Mouse (Mus musculus) hindbrain, embryonic 13.5 days (tissue): ENCODE measurements at regions not wholly inside any gene's neighbourhood (a gene's known extent, or its start where the extent isn't known, plus 50 kb on each side); places are given as distances from the start of the nearest gene placed in this dataset.

Experiments used
- ATAC-seq: fragments of 200-750 bp; cut with Nextera tagmentation; 2 replicates; pipeline ENCODE4 v1.8.0; 2017; ENCODE audit warnings: moderate TSS enrichment; ENCODE audit not compliant: low FRiP score
- H3K27ac ChIP-seq: fragments of 300-500 bp; sonication (generic); 2 replicates; pipeline ENCODE4 v1.5.1; 2015; ENCODE audit warnings: inconsistent platforms, mild to moderate bottlenecking, moderate library complexity
- H3K27me3 ChIP-seq: fragments of 300-500 bp; sonication (generic); 2 replicates; pipeline ENCODE4 v1.6.1; 2015; ENCODE audit warnings: mild to moderate bottlenecking, inconsistent platforms
- H3K36me3 ChIP-seq: fragments of 300-500 bp; sonication (generic); 2 replicates; pipeline ENCODE4 v1.6.1; 2015; ENCODE audit warnings: mild to moderate bottlenecking, inconsistent platforms
- H3K4me1 ChIP-seq: fragments of 300-500 bp; sonication (generic); replicated peaks from 2 replicates; pipeline ENCODE4 v1.6.1; 2015; ENCODE audit warnings: inconsistent platforms
- H3K4me2 ChIP-seq: fragments of 300-500 bp; sonication (generic); 2 replicates; pipeline ENCODE4 v1.6.1; 2015; ENCODE audit warnings: inconsistent platforms, mild to moderate bottlenecking, moderate library complexity
- H3K4me3 ChIP-seq: fragments of 300-500 bp; sonication (generic); 2 replicates; pipeline ENCODE4 v1.5.1; 2015; ENCODE audit warnings: mild to moderate bottlenecking, inconsistent platforms
- H3K9ac ChIP-seq: fragments of 300-500 bp; sonication (generic); 2 replicates; pipeline ENCODE4 v1.6.1; 2015; ENCODE audit warnings: mild to moderate bottlenecking, inconsistent platforms
- H3K9me3 ChIP-seq: fragments of 300-500 bp; sonication (generic); 2 replicates; pipeline ENCODE4 v1.6.1; 2016; ENCODE audit warnings: inconsistent platforms

DNA sequence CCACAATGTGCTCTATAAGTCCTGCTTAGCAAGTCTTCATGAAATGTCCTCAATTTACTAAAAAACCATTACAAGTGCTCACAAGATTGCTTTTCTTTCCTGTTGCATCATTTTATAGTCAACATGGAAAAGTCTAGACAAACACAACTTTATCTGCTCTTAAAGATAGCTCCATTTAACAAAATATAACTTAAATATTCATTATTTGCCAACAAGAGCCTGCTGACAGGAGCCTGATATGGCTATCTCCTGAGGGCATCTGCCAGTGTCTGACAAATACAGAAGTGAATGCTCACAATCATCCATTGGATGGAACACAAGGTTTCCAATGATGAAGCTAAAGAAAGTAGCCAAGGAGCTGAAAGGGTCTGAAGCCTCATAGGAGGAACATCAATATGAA, 197.8 kb downstream of the Ndufa4 start:
- Histone ChIP-seq H3K9ac (no peak overlapping the region), H3K27ac (no peak overlapping the region), H3K4me2 (no peak overlapping the region), H3K9me3 (no peaks in the 10 kb centered on the region), H3K4me1 (no peaks in the 10 kb centered on the region), H3K4me3 (no peak overlapping the region), H3K27me3 (no peaks in the 10 kb centered on the region), H3K36me3 (no peaks in the 10 kb centered on the region)
- ATAC-seq = no peak
